Mouse (Mus musculus): ENCODE data around the gene Scamp3. TPM values are rescaled to one million over a fixed set of nuclear protein-coding genes. Genes with fewer than 3 reads are reported as not detected.
"Not testable (repeated sequence)": the region's sequence is repeated elsewhere in the genome, so short reads cannot be mapped to it uniquely, and the experiment has no call there.

Gene Scamp3
- polyA plus RNA-seq, 1 experiment from 2014 or later: 74.8 TPM

DNA sequence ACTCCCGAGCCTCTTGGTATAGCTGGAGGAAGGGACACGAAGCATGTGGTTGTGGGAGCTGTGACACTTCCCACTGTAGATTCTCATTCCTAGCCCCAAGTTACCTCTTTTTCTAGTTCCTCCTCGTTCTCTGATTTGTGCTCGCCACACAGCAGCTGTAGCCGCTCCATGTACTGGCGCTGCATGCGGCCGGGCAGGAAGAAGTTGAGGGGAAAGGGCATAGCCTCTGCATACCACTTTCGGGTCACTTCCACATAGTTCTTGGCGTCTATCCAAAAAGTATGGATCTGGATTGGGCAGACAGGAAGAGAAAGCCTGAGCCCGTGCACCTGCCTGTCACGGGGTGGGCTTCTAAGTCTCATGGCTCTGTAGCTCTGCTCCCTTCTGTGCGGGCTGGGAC, 32.9 kb downstream of the Scamp3 start:
- Histone ChIP-seq H3K9ac (ENCODE audit: low read length) (no peak overlapping the region), H3K4me1 (ENCODE audit: control insufficient read depth in 2 of 2, insufficient read depth in 2 of 2, low read length in 2 of 2) (peaks cover 2 to 15% of the 10 kb centered on the region in 2 experiments; a peak in 3 of 4 replicates), H3K27me3 (ENCODE audit: control insufficient read depth, insufficient read depth, low read length) (no peaks in the 10 kb centered on the region), H3K36me3 (ENCODE audit: control insufficient read depth, insufficient read depth, low read length) (peaks cover 60% of the 10 kb centered on the region), H3K9me3 (ENCODE audit: control insufficient read depth, low read length) (no peaks in the 10 kb centered on the region), H3K27ac (replicated peaks in 1 of 2; ENCODE audit: control insufficient read depth in 1 of 2, insufficient read depth in 1 of 2, low read depth in 2 of 2, low read length in 2 of 2) (peak overlapping the region; percentile 30 to 46), H3K4me3 (ENCODE audit: control insufficient read depth in 1 of 2, insufficient read depth in 1 of 2, low read depth in 1 of 2, low read length in 2 of 2) (no peak overlapping the region), H3K4me2 (ENCODE audit: low read length) (no peak overlapping the region)
- ATAC-seq (ENCODE audit: insufficient number of reproducible peaks, insufficient read depth, low FRiP score, low read depth): no peak
- WGBS: 78% methylated on average over 13 of the region's 13 CpGs

DNA sequence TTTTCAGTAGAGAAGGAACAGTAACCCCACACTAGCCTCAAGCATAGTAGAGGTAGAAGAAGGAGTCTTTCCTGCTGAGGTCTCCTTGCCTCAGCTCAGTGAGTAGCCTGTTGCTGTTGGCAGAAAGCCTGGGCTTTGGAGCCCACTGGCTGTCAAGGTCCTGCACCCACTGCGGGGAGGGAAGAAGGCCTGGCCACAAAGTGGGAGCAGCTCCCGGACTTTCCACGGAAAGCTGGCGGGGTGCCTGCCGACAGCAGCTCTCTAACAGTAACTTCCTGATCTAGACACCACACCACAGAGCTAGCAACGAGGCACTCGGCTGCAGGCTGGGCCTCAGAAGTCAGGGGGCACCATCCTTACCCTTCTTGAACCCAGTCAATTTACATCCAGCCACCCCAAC, 33.5 kb downstream of the Scamp3 start:
- Histone ChIP-seq H3K9me3 (ENCODE audit: control insufficient read depth, low read length) (no peaks in the 10 kb centered on the region), H3K4me3 (ENCODE audit: control insufficient read depth in 1 of 2, insufficient read depth in 1 of 2, low read depth in 1 of 2, low read length in 2 of 2) (no peak overlapping the region), H3K36me3 (ENCODE audit: control insufficient read depth, insufficient read depth, low read length) (peaks cover 55% of the 10 kb centered on the region), H3K27me3 (ENCODE audit: control insufficient read depth, insufficient read depth, low read length) (no peaks in the 10 kb centered on the region), H3K4me1 (ENCODE audit: control insufficient read depth in 2 of 2, insufficient read depth in 2 of 2, low read length in 2 of 2) (peaks cover 8 to 21% of the 10 kb centered on the region in 2 experiments), H3K27ac (replicated peaks in 1 of 2; ENCODE audit: control insufficient read depth in 1 of 2, insufficient read depth in 1 of 2, low read depth in 2 of 2, low read length in 2 of 2) (peak overlapping the region in 1 of 2 experiments; percentile 30; a peak in 2 of 4 replicates), H3K4me2 (ENCODE audit: low read length) (no peak overlapping the region), H3K9ac (ENCODE audit: low read length) (no peak overlapping the region)
- no peak for ATAC-seq (ENCODE audit: insufficient number of reproducible peaks, insufficient read depth, low FRiP score, low read depth)
- 62% methylated on average over 7 of the region's 7 CpGs for WGBS

DNA sequence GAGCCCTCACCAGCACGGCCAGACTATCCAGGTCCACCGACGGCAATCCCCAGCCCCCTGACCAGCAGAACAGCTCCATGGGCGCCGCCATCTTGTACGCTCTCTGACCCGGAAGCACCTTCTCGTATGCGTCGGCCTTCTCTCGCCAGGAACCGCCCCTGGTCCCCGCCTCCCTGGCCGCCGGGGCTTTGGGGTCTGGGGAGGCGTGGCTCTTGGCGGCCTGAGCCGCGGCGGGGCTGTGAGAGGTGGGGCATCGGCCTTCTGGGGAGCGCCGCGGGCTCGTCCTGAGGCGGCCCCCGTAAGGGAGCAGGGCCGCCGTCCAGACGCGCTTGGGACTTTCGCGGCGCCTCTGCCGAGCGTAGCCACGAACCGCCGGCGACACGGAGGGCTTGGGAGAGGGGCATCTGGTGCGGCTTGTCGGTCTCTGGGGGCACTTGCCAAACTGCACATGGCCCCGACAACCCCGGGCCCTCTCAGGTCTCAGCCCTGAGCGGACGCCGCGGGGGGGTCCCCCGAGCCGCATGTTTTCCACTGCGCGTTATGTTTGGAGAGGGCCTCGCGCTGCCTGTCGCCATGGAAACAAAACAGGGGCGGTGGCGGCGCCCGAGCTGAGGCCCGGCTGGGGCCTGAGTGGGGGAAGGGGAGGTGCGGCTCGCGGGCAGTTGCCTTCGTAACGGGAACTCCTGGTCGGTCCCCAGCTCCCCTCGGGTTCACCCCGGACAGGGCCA, 36.7 kb downstream of the Scamp3 start:
- peak overlapping the region; percentile 90 to 94 for H3K27ac ChIP-seq (replicated peaks in 1 of 2; ENCODE audit: control insufficient read depth in 1 of 2, insufficient read depth in 1 of 2, low read depth in 2 of 2, low read length in 2 of 2)
- no peaks in the 10 kb centered on the region for H3K27me3 ChIP-seq (ENCODE audit: control insufficient read depth, insufficient read depth, low read length)
- H3K4me2 ChIP-seq (ENCODE audit: low read length): peak overlapping the region; percentile 71
- H3K9ac ChIP-seq (ENCODE audit: low read length): peak overlapping the region; percentile 75
- peak overlapping the region; percentile 85 to 92 for H3K4me3 ChIP-seq (ENCODE audit: control insufficient read depth in 1 of 2, insufficient read depth in 1 of 2, low read depth in 1 of 2, low read length in 2 of 2)
- ATAC-seq (ENCODE audit: insufficient number of reproducible peaks, insufficient read depth, low FRiP score, low read depth): peak; percentile 89
- WGBS: under 1% methylated on average over 68 of the region's 69 CpGs
- H3K4me1 ChIP-seq (ENCODE audit: control insufficient read depth in 2 of 2, insufficient read depth in 2 of 2, low read length in 2 of 2): peaks cover 8 to 22% of the 10 kb centered on the region in 2 experiments
- no peaks in the 10 kb centered on the region for H3K9me3 ChIP-seq (ENCODE audit: control insufficient read depth, low read length)
- peaks cover 22% of the 10 kb centered on the region for H3K36me3 ChIP-seq (ENCODE audit: control insufficient read depth, insufficient read depth, low read length)

DNA sequence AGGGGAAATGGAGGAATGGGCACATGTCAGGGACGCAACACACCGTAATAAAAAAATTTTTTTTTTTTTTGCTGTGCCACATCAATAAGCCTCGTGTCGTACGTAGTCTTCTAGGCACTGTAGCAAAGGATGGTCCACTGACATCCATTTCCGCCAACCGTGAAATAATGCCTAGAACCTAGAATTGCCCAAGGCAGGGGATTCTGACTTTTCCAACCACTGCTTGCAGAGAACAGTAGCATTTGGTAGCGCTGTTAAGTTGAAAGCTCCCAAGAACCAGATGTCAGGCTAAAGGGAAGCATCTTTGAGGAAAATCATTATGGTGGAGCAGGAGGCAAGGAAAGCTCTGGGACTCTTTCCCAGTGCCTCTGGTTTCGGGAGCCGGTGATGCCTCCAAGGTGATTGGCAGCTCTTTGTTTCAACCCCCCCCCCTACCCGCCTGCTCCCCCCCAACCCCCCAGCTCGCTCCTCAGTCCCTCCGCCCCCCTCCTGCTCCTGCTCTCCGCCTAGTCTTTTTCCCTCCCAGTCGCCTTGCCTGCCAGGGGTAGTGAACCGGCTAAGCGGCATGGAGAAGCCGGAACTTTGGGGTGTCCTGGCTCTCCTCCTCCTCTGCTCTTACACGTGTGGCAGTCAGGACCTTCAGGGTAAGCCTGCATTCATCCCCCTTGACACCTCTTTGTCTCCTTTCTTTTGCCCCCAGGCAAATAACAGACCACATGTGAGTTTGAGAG, 37.6 kb downstream of the Scamp3 start, which contains the start of gene Thbs3:
Thbs3 (plus strand) TSS at position 500 of the 731 bp plus-strand sequence.
- Histone ChIP-seq H3K9me3 (ENCODE audit: control insufficient read depth, low read length) (no peaks in the 10 kb centered on the region), H3K36me3 (ENCODE audit: control insufficient read depth, insufficient read depth, low read length) (peaks cover 13% of the 10 kb centered on the region), H3K4me2 (ENCODE audit: low read length) (peak within 1 kb of the TSS; percentile 71), H3K4me3 (ENCODE audit: control insufficient read depth in 1 of 2, insufficient read depth in 1 of 2, low read depth in 1 of 2, low read length in 2 of 2) (peak within 1 kb of the TSS; percentile 85 to 92), H3K27me3 (ENCODE audit: control insufficient read depth, insufficient read depth, low read length) (no peaks in the 10 kb centered on the region), H3K27ac (replicated peaks in 1 of 2; ENCODE audit: control insufficient read depth in 1 of 2, insufficient read depth in 1 of 2, low read depth in 2 of 2, low read length in 2 of 2) (peak within 1 kb of the TSS; percentile 90 to 94), H3K4me1 (ENCODE audit: control insufficient read depth in 2 of 2, insufficient read depth in 2 of 2, low read length in 2 of 2) (peaks cover 8 to 22% of the 10 kb centered on the region in 2 experiments), H3K9ac (ENCODE audit: low read length) (peak within 1 kb of the TSS; percentile 75)
- under 1% methylated on average over 17 of the region's 19 CpGs for WGBS
- ATAC-seq (ENCODE audit: insufficient number of reproducible peaks, insufficient read depth, low FRiP score, low read depth): no peak

DNA sequence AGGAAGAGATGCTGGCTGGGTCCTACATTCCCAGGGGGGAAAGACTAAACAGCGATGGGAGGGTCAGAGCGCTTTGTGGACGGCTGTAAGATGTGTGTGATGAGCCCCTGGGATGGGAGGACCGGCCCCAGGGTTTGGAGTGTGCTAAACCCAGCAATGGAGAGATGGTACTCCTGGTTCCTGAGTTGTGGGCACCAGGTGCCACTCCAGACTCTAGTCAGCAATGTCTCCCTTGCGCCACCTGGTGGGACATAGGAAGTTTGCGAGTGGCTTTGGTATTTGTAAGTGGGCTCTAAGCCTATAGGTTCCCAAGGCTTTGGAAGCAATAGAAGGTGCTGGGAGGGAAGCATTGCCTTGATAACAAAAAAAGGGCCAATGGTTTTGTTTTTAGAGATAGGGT, 38.6 kb downstream of the Scamp3 start:
- H3K4me1 ChIP-seq (ENCODE audit: control insufficient read depth in 2 of 2, insufficient read depth in 2 of 2, low read length in 2 of 2): peaks cover 8 to 22% of the 10 kb centered on the region in 2 experiments

DNA sequence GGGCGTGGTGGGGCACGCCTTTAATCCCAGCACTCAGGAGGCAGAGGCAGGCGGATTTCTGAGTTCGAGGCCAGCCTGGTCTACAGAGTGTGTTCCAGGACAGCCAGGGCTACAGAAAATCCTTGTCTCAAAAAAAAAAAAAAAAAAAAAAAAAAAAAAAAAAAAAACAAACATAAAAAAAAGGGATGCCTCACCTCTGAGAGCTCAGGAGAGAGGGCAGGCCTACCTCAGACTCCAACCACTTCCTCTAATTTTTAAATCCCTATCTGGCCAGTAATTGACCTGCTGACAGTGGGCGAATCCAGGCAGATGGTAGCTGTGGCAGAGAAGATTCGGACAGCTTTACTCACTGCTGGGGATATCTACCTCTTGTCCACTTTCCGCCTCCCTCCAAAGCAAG, 39.1 kb downstream of the Scamp3 start:
- H3K27me3 ChIP-seq (ENCODE audit: control insufficient read depth, insufficient read depth, low read length); H3K9ac ChIP-seq (ENCODE audit: low read length); H3K4me2 ChIP-seq (ENCODE audit: low read length); H3K27ac ChIP-seq (replicated peaks in 1 of 2; ENCODE audit: control insufficient read depth in 1 of 2, insufficient read depth in 1 of 2, low read depth in 2 of 2, low read length in 2 of 2); H3K4me3 ChIP-seq (ENCODE audit: control insufficient read depth in 1 of 2, insufficient read depth in 1 of 2, low read depth in 1 of 2, low read length in 2 of 2); ATAC-seq (ENCODE audit: insufficient number of reproducible peaks, insufficient read depth, low FRiP score, low read depth); H3K9me3 ChIP-seq (ENCODE audit: control insufficient read depth, low read length); H3K36me3 ChIP-seq (ENCODE audit: control insufficient read depth, insufficient read depth, low read length): not testable (repeated sequence)
- peaks cover 8 to 22% of the 10 kb centered on the region in 2 experiments for H3K4me1 ChIP-seq (ENCODE audit: control insufficient read depth in 2 of 2, insufficient read depth in 2 of 2, low read length in 2 of 2)
- WGBS: 68% methylated on average over 7 of the region's 7 CpGs

More for the DNA sequence above, 38.6 kb downstream of the Scamp3 start:
- Histone ChIP-seq H3K27me3 (ENCODE audit: control insufficient read depth, insufficient read depth, low read length) (no peaks in the 10 kb centered on the region), H3K36me3 (ENCODE audit: control insufficient read depth, insufficient read depth, low read length) (0 out of 2 replicates have a peak, but pooled peaks cover 7% of the 10 kb centered on the region), H3K9ac (ENCODE audit: low read length) (peak overlapping the region; percentile 75), H3K27ac (replicated peaks in 1 of 2; ENCODE audit: control insufficient read depth in 1 of 2, insufficient read depth in 1 of 2, low read depth in 2 of 2, low read length in 2 of 2) (peak overlapping the region in 1 of 2 experiments; percentile 90; a peak in 1 of 4 replicates), H3K4me2 (ENCODE audit: low read length) (peak overlapping the region; percentile 71), H3K9me3 (ENCODE audit: control insufficient read depth, low read length) (no peaks in the 10 kb centered on the region), H3K4me3 (ENCODE audit: control insufficient read depth in 1 of 2, insufficient read depth in 1 of 2, low read depth in 1 of 2, low read length in 2 of 2) (peak overlapping the region; percentile 11 to 85; a peak in 2 of 4 replicates)
- under 1% methylated on average over 6 of the region's 6 CpGs for WGBS
- ATAC-seq (ENCODE audit: insufficient number of reproducible peaks, insufficient read depth, low FRiP score, low read depth): no peak

DNA sequence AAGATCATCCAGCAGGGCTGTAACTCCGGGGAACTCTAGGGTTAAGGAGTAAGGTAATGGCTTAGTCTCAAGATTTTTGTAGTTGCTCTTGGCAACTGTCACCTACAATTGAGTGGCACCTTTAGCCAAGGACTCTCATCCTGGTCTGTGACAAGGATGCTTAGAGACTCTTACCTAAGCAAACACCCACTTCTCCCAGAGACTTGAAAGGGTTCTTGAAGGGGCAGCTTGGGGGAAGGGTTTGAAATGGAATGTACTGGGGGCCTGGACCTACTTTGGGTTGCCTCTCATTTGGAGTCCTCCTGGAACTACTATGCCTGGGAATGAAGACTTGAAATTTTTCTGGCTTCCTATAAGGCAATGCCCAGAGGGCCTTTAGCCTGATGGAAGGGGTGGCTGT, 41.0 kb downstream of the Scamp3 start:
- Histone ChIP-seq H3K27ac (replicated peaks in 1 of 2; ENCODE audit: control insufficient read depth in 1 of 2, insufficient read depth in 1 of 2, low read depth in 2 of 2, low read length in 2 of 2) (no peak overlapping the region), H3K9ac (ENCODE audit: low read length) (no peak overlapping the region), H3K9me3 (ENCODE audit: control insufficient read depth, low read length) (no peaks in the 10 kb centered on the region), H3K27me3 (ENCODE audit: control insufficient read depth, insufficient read depth, low read length) (no peaks in the 10 kb centered on the region), H3K36me3 (ENCODE audit: control insufficient read depth, insufficient read depth, low read length) (no peaks in the 10 kb centered on the region), H3K4me2 (ENCODE audit: low read length) (no peak overlapping the region), H3K4me1 (ENCODE audit: control insufficient read depth in 2 of 2, insufficient read depth in 2 of 2, low read length in 2 of 2) (peaks cover 8 to 14% of the 10 kb centered on the region in 2 experiments), H3K4me3 (ENCODE audit: control insufficient read depth in 1 of 2, insufficient read depth in 1 of 2, low read depth in 1 of 2, low read length in 2 of 2) (no peak overlapping the region)
- WGBS: 83% methylated on average over 1 of the region's 1 CpGs
- ATAC-seq (ENCODE audit: insufficient number of reproducible peaks, insufficient read depth, low FRiP score, low read depth): no peak
